Mouse (Mus musculus): Measurements from ENCODE around the gene Cd151.

The Cd151 gene

GRCm38 (mm10) chr7:141472763-141473162 is 5.6 kb downstream of the Cd151 start:
- no peak for DNase-seq (ENCODE audit: low spot score)

GRCm38 (mm10) chr7:141474160-141474559 is 7.0 kb downstream of the Cd151 start:
- DNase-seq (ENCODE audit: low spot score) = no peak

- peak; percentile 88 for DNase-seq (ENCODE audit: low spot score)
Observed at GRCm38 (mm10) chr7:141475011-141475804, 8.0 kb downstream of the Cd151 start, which contains the start of the genes Polr2l and Tspan4. Gene Polr2l (minus strand): TSS chr7:141475132. Gene Tspan4 (plus strand): TSS chr7:141475240.

GRCm38 (mm10) chr7:141475805-141476158 is 8.6 kb downstream of the Cd151 start:
- no peak for DNase-seq (ENCODE audit: low spot score)

GRCm38 (mm10) chr7:141476226-141476980 is 9.2 kb downstream of the Cd151 start:
- DNase-seq (ENCODE audit: low spot score) = peak; percentile 70

GRCm38 (mm10) chr7:141476981-141477370 is 9.8 kb downstream of the Cd151 start:
- no peak for DNase-seq (ENCODE audit: low spot score)

- no peak for DNase-seq (ENCODE audit: low spot score)
Observed at GRCm38 (mm10) chr7:141477578-141478269, 10.5 kb downstream of the Cd151 start.

GRCm38 (mm10) chr7:141478270-141478748 is 11.1 kb downstream of the Cd151 start:
- DNase-seq (ENCODE audit: low spot score) = no peak

GRCm38 (mm10) chr7:141480842-141481497 is 13.8 kb downstream of the Cd151 start:
- DNase-seq (ENCODE audit: low spot score) = peak; percentile 88

- DNase-seq (ENCODE audit: low spot score) = peak; percentile 59
Observed at GRCm38 (mm10) chr7:141481498-141482401, 14.6 kb downstream of the Cd151 start.

GRCm38 (mm10) chr7:141482531-141483024 is 15.4 kb downstream of the Cd151 start:
- DNase-seq (ENCODE audit: low spot score) = no peak

- no peak for DNase-seq (ENCODE audit: low spot score)
Observed at GRCm38 (mm10) chr7:141483114-141483653, 16.0 kb downstream of the Cd151 start.

- no peak for DNase-seq (ENCODE audit: low spot score)
Observed at GRCm38 (mm10) chr7:141484186-141485120, 17.3 kb downstream of the Cd151 start.

GRCm38 (mm10) chr7:141485186-141485585 is 18.0 kb downstream of the Cd151 start:
- no peak for DNase-seq (ENCODE audit: low spot score)

- no peak for DNase-seq (ENCODE audit: low spot score)
Observed at GRCm38 (mm10) chr7:141485606-141486005, 18.4 kb downstream of the Cd151 start.

- DNase-seq (ENCODE audit: low spot score) = no peak
Observed at GRCm38 (mm10) chr7:141486239-141486638, 19.0 kb downstream of the Cd151 start.

GRCm38 (mm10) chr7:141487141-141487540 is 19.9 kb downstream of the Cd151 start:
- DNase-seq (ENCODE audit: low spot score) = no peak

- no peak for DNase-seq (ENCODE audit: low spot score)
Observed at GRCm38 (mm10) chr7:141491151-141491550, 24.0 kb downstream of the Cd151 start.

GRCm38 (mm10) chr7:141492738-141493137 is 25.5 kb downstream of the Cd151 start:
- no peak for DNase-seq (ENCODE audit: low spot score)
